Mouse (Mus musculus): ENCODE results near the gene Trh. TPM values are rescaled to one million over a fixed set of nuclear protein-coding genes. Genes with fewer than 3 reads are reported as not detected.

Trh gene
- polyA plus RNA-seq, 1 experiment from 2014 or later, result not detected

DNA sequence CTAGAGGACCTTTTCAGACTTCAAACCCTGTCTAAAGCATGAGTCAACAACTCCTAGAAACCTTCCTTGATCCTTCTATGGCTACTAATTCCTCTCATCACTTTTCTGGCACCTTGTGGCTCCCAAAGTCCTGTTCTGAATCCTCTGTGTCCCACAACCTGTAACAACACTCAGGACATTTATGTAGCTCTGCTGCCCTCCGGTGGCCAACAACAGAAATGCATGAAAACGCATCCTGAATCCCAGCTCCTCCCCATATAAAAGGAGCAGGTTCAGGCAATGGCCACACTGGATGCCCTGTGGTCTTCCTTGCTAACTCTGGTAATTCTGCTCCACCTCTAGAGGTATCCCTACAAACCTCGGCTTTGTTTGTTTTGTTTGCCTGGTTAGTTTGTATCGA is 24.6 kb upstream of the Trh start:
- H3K4me2 ChIP-seq (ENCODE audit: low read depth, severe bottlenecking), result no peak overlapping the region
- H3K27ac ChIP-seq (replicated peaks; ENCODE audit: low read depth, low read length), result no peak overlapping the region
- H3K4me3 ChIP-seq (ENCODE audit: low read depth, low read length), result no peak overlapping the region
- 13% methylated on average over 4 of the region's 4 CpGs for WGBS
- H3K4me1 ChIP-seq (ENCODE audit: control insufficient read depth, insufficient read depth, low read length), result no peaks in the 10 kb centered on the region
- no peaks in the 10 kb centered on the region for H3K9me3 ChIP-seq (ENCODE audit: control insufficient read depth, low read length)
- H3K36me3 ChIP-seq (ENCODE audit: control insufficient read depth, insufficient read depth, low read length), result no peaks in the 10 kb centered on the region
- ATAC-seq (ENCODE audit: insufficient number of reproducible peaks, low FRiP score, low TSS enrichment, low read depth) (no peak), DNase-seq (ENCODE audit: low spot score) (peak; percentile 86)
- no peaks in the 10 kb centered on the region for H3K27me3 ChIP-seq (ENCODE audit: control insufficient read depth, insufficient read depth, low read length)
- no peak overlapping the region for H3K9ac ChIP-seq (ENCODE audit: low read length)

DNA sequence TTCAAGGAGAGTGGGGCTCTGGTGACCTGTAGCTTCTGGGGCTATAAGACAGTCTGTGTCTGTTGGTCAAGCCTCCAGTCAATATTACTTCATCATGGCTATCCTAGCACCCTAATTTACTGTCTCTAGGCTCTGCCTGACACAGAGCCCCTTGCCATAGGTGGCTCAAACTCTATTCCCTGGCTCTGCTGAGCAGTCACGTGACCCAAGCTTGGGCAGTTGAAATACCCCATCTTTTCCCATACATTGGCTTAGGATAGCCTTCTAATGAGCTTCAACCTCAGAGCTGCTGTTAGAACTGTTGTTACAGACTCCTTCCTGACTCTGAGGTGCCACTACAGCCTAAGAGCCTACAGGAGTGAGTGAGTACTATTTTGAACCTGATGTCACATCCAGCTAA is 23.6 kb upstream of the Trh start:
- H3K27ac ChIP-seq (replicated peaks; ENCODE audit: low read depth, low read length), result no peak overlapping the region
- H3K4me1 ChIP-seq (ENCODE audit: control insufficient read depth, insufficient read depth, low read length), result no peaks in the 10 kb centered on the region
- no peak overlapping the region for H3K4me2 ChIP-seq (ENCODE audit: low read depth, severe bottlenecking)
- DNase-seq (ENCODE audit: low spot score), result no peak
- H3K27me3 ChIP-seq (ENCODE audit: control insufficient read depth, insufficient read depth, low read length), result no peaks in the 10 kb centered on the region
- no peaks in the 10 kb centered on the region for H3K9me3 ChIP-seq (ENCODE audit: control insufficient read depth, low read length)
- no peak for ATAC-seq (ENCODE audit: insufficient number of reproducible peaks, low FRiP score, low TSS enrichment, low read depth)
- no peaks in the 10 kb centered on the region for H3K36me3 ChIP-seq (ENCODE audit: control insufficient read depth, insufficient read depth, low read length)
- H3K9ac ChIP-seq (ENCODE audit: low read length), result no peak overlapping the region
- 71% methylated on average over 1 of the region's 1 CpGs for WGBS
- H3K4me3 ChIP-seq (ENCODE audit: low read depth, low read length), result no peak overlapping the region

DNA sequence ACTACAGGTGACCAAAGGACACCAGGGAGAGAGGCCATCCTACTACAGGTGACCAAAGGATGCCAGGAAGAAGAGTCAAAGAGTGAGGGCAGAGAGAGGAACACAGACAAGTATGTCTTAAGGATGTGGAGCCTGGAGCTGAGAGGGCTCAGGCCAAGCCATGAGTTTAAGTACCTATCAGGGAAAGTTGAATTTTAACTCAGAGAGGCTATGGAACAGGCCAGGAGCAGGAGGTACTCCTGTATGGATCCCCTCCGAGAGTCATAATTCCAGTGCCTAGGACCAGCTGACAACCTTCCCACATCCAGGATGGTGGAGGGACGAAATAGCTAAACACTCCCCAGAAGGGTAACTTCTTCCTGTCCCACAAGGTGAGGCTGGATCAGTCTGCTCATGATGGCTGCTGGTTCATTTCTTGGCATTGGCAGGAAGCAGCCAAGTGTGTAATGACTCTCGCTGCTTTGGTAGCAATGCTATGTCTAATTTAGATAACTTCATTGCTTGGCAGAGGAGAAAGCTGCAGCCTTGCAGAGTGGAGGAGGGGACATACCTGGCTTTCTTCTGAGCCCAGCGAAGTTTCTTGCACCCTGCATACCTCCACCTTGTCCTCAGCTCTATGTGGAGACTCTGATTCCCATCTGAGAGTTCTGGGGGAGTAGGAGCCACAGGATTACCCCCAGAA is 16.9 kb upstream of the Trh start:
- no peaks in the 10 kb centered on the region for H3K27me3 ChIP-seq (ENCODE audit: control insufficient read depth, insufficient read depth, low read length)
- no peaks in the 10 kb centered on the region for H3K4me1 ChIP-seq (ENCODE audit: control insufficient read depth, insufficient read depth, low read length)
- no peak for DNase-seq (ENCODE audit: low spot score)
- H3K4me3 ChIP-seq (ENCODE audit: low read depth, low read length), result no peak overlapping the region
- H3K9me3 ChIP-seq (ENCODE audit: control insufficient read depth, low read length), result no peaks in the 10 kb centered on the region
- H3K27ac ChIP-seq (replicated peaks; ENCODE audit: low read depth, low read length), result no peak overlapping the region
- ATAC-seq (ENCODE audit: insufficient number of reproducible peaks, low FRiP score, low TSS enrichment, low read depth), result no peak
- no peak overlapping the region for H3K4me2 ChIP-seq (ENCODE audit: low read depth, severe bottlenecking)
- WGBS, result 75% methylated on average over 4 of the region's 4 CpGs
- H3K9ac ChIP-seq (ENCODE audit: low read length), result no peak overlapping the region
- no peaks in the 10 kb centered on the region for H3K36me3 ChIP-seq (ENCODE audit: control insufficient read depth, insufficient read depth, low read length)

DNA sequence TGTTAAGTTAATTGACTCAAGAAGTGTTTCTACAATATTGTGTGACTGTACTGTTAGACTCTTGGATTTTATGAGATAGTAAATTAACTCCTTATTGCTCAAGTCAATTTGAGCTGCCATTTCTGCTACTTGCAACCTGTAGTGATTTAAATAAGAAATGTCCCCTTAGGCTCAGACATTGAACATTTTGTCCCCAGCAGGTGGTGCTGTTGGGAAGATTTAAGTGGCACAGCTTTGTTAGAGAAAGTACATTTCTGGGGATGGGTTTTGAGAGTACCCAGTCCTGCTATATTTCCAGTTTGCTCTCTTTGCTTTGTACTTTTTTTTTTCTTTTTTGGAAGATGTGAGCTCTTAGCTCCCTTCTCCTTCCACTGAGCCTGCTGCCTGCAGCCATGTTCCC is 10.9 kb upstream of the Trh start:
- Histone ChIP-seq H3K9me3 (ENCODE audit: control insufficient read depth, low read length) (peaks cover 3% of the 10 kb centered on the region; the same call in 1 of the 2 replicates), H3K27ac (replicated peaks; ENCODE audit: low read depth, low read length) (no peak overlapping the region), H3K4me2 (ENCODE audit: low read depth, severe bottlenecking) (no peak overlapping the region), H3K4me1 (ENCODE audit: control insufficient read depth, insufficient read depth, low read length) (no peaks in the 10 kb centered on the region), H3K36me3 (ENCODE audit: control insufficient read depth, insufficient read depth, low read length) (no peaks in the 10 kb centered on the region), H3K9ac (ENCODE audit: low read length) (no peak overlapping the region), H3K4me3 (ENCODE audit: low read depth, low read length) (no peak overlapping the region), H3K27me3 (ENCODE audit: control insufficient read depth, insufficient read depth, low read length) (no peaks in the 10 kb centered on the region)
- ATAC-seq (ENCODE audit: insufficient number of reproducible peaks, low FRiP score, low TSS enrichment, low read depth) (no peak), DNase-seq (ENCODE audit: low spot score) (no peak)

DNA sequence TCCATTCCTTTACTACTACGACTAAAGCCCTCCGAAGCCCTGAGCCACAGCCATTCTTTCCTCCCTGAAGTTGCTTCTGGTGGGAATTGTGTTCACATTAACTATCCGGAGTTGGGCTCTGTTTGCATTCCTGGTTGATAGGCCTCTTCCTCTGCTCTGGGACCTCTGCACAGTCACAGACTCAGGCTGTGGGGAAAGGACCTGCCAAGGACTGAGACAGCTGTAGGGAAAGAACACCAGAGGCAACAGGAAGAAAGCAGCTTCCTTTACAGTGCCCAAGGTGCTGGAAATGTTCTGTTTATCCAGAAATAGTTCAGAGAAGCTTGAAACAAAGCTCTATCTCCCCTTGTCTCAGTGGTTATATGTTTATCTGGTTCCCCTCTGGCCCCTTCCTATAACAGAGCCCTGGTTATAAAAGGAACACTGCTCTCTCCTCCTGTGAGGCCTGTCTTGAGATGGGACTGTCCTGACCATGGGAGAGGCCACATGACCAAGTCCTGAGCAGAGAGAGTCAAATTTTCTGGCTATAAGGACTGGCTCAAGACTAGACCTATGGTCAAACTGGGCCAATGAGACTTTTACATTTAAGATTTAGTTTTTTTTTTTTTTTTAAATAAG is 8.9 kb upstream of the Trh start:
- peaks cover 3% of the 10 kb centered on the region; the same call in 1 of the 2 replicates for H3K9me3 ChIP-seq (ENCODE audit: control insufficient read depth, low read length)
- H3K36me3 ChIP-seq (ENCODE audit: control insufficient read depth, insufficient read depth, low read length), result no peaks in the 10 kb centered on the region
- no peak overlapping the region for H3K4me3 ChIP-seq (ENCODE audit: low read depth, low read length)
- H3K27ac ChIP-seq (replicated peaks; ENCODE audit: low read depth, low read length), result no peak overlapping the region
- H3K27me3 ChIP-seq (ENCODE audit: control insufficient read depth, insufficient read depth, low read length), result no peaks in the 10 kb centered on the region
- H3K9ac ChIP-seq (ENCODE audit: low read length), result no peak overlapping the region
- DNase-seq (ENCODE audit: low spot score) (no peak), ATAC-seq (ENCODE audit: insufficient number of reproducible peaks, low FRiP score, low TSS enrichment, low read depth) (no peak)
- H3K4me2 ChIP-seq (ENCODE audit: low read depth, severe bottlenecking), result no peak overlapping the region
- H3K4me1 ChIP-seq (ENCODE audit: control insufficient read depth, insufficient read depth, low read length), result no peaks in the 10 kb centered on the region
- WGBS, result 75% methylated on average over 3 of the region's 3 CpGs

DNA sequence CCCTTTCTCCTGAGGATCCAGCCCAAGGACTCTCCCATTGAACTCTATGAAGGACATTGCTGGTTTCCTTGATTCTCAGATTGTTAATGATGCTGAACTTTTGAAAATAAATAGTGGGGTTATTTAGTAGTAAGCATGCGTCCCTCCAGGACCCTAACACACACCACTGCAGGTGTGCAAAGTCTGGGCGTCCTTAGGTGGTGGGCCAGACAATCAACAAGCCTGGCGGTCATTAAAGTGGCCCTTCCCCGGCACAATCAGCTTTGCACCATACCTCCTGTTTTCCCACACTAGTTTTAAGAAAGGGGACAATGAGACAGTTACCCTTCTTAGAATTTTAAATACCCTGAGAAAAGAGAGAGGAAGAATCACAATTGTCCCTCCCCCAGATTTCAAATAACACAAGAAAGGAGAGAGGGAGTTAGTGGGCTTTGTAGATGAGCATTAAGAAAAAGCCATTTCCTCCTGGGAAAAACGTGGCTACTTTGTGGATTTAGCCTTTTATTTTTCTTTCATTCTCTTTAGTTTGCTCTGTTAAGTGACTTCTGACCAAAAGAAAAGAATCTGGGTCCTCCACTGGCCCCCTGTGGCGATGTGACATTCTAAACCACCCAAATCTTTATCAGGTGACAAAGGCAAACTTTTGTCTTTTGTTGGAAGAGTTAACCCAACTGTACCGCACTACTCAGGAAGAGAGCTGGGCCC is 2.9 kb upstream of the Trh start:
- H3K4me1 ChIP-seq (ENCODE audit: control insufficient read depth, insufficient read depth, low read length), result peaks cover 3% of the 10 kb centered on the region; the same call in 1 of the 2 replicates
- H3K9me3 ChIP-seq (ENCODE audit: control insufficient read depth, low read length), result no peaks in the 10 kb centered on the region
- H3K9ac ChIP-seq (ENCODE audit: low read length), result 0 out of 2 replicates have a peak overlapping the region, but pooled peaks have one; percentile 27
- H3K27ac ChIP-seq (replicated peaks; ENCODE audit: low read depth, low read length), result no peak overlapping the region
- peaks cover 21% of the 10 kb centered on the region for H3K27me3 ChIP-seq (ENCODE audit: control insufficient read depth, insufficient read depth, low read length)
- H3K36me3 ChIP-seq (ENCODE audit: control insufficient read depth, insufficient read depth, low read length), result no peaks in the 10 kb centered on the region
- no peak overlapping the region for H3K4me3 ChIP-seq (ENCODE audit: low read depth, low read length)
- ATAC-seq (ENCODE audit: insufficient number of reproducible peaks, low FRiP score, low TSS enrichment, low read depth) (no peak), DNase-seq (ENCODE audit: low spot score) (no peak)
- H3K4me2 ChIP-seq (ENCODE audit: low read depth, severe bottlenecking), result no peak overlapping the region
- 34% methylated on average over 7 of the region's 7 CpGs for WGBS

DNA sequence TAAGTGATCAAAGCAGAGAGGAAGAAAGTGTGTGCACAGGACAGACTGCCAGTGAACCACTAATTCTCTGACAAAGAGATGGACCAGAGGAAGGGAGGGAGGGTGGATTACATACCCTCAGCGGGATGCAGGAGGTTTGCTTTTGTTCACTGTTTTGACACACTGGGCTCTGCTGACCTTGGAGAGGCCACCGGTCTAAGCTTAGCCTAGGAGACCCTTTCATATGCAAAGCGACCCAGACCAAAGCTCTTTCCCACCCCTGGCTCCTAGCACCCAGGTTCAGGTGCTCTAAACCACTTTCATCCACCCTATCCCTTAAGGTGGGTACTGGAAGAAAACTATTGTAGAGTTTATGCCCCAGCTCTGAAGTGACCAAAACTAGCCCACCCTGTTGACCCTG is 1.9 kb upstream of the Trh start:
- H3K4me2 ChIP-seq (ENCODE audit: low read depth, severe bottlenecking), result no peak overlapping the region
- H3K27me3 ChIP-seq (ENCODE audit: control insufficient read depth, insufficient read depth, low read length), result peaks cover 21% of the 10 kb centered on the region
- DNase-seq (ENCODE audit: low spot score) (no peak), ATAC-seq (ENCODE audit: insufficient number of reproducible peaks, low FRiP score, low TSS enrichment, low read depth) (no peak)
- no peak overlapping the region for H3K9ac ChIP-seq (ENCODE audit: low read length)
- H3K9me3 ChIP-seq (ENCODE audit: control insufficient read depth, low read length), result no peaks in the 10 kb centered on the region
- WGBS, result 12% methylated on average over 3 of the region's 3 CpGs
- no peaks in the 10 kb centered on the region for H3K36me3 ChIP-seq (ENCODE audit: control insufficient read depth, insufficient read depth, low read length)
- H3K27ac ChIP-seq (replicated peaks; ENCODE audit: low read depth, low read length), result no peak overlapping the region
- H3K4me1 ChIP-seq (ENCODE audit: control insufficient read depth, insufficient read depth, low read length), result peaks cover 3% of the 10 kb centered on the region; the same call in 1 of the 2 replicates
- H3K4me3 ChIP-seq (ENCODE audit: low read depth, low read length), result no peak overlapping the region

DNA sequence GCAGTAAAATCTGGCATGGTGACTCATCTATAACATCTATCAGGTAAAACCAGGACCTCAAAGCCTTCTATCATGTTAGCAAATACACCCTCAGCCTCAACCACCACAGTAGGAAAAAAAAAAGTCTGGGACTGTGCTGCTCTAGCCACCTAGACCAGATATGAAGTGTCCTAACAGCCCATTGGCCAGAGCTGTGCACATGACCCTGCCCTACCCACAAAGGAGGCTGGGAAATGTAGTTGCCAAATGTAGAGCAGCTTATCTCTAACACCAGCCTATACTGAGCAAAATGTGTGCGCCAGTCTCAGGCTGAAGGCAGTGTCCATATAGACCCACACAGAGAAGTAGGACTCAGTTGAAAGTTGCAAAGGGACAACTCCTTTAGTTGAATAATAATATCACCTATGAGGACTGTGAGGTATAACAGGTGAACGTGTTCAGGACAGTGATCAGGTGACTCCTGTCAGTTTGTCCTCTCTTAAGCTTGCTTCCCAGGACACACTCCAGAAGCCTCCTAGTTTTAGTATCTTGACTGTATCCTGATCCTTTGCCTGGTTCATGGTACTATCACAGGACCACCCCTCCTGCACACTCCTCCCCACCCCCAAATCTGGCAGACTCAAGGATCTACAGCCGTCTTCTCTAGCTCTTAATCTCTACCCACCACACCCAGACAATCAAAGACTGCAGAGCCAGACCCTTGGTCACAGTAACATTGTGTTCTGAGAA is 3.1 kb downstream of the Trh start:
- no peak for ATAC-seq (ENCODE audit: insufficient number of reproducible peaks, low FRiP score, low TSS enrichment, low read depth)
- H3K27me3 ChIP-seq (ENCODE audit: control insufficient read depth, insufficient read depth, low read length), result peaks cover 21% of the 10 kb centered on the region
- peaks cover 3% of the 10 kb centered on the region; the same call in 1 of the 2 replicates for H3K4me1 ChIP-seq (ENCODE audit: control insufficient read depth, insufficient read depth, low read length)
- H3K4me2 ChIP-seq (ENCODE audit: low read depth, severe bottlenecking), result no peak overlapping the region
- H3K27ac ChIP-seq (replicated peaks; ENCODE audit: low read depth, low read length), result no peak overlapping the region
- DNase-seq (ENCODE audit: low spot score), result no peak
- WGBS, result 76% methylated on average over 3 of the region's 3 CpGs
- H3K9ac ChIP-seq (ENCODE audit: low read length), result no peak overlapping the region
- H3K4me3 ChIP-seq (ENCODE audit: low read depth, low read length), result no peak overlapping the region
- H3K36me3 ChIP-seq (ENCODE audit: control insufficient read depth, insufficient read depth, low read length), result no peaks in the 10 kb centered on the region
- no peaks in the 10 kb centered on the region for H3K9me3 ChIP-seq (ENCODE audit: control insufficient read depth, low read length)
